Mouse (Mus musculus): ENCODE measurements around the gene Srgap3. TPM values are rescaled to one million over a fixed set of nuclear protein-coding genes. Genes with fewer than 3 reads are reported as not detected.

Gene Srgap3
- total RNA-seq, 2 experiments from 2014 or later = 0.08 to 0.42 TPM

- no peak for ATAC-seq (replicated peaks; ENCODE audit: low FRiP score, poor library complexity, severe bottlenecking)
These were observed 118.6 kb downstream of the Srgap3 start for GRCm38 (mm10) chr6:112828420-112828819.

GRCm38 (mm10) chr6:112825657-112826056, 121.4 kb downstream of the Srgap3 start:
- ATAC-seq (replicated peaks; ENCODE audit: low FRiP score, poor library complexity, severe bottlenecking) = no peak

- ATAC-seq (replicated peaks; ENCODE audit: low FRiP score, poor library complexity, severe bottlenecking) = no peak
These were observed 124.0 kb downstream of the Srgap3 start for GRCm38 (mm10) chr6:112823096-112823495.

- ATAC-seq (replicated peaks; ENCODE audit: low FRiP score, poor library complexity, severe bottlenecking) = no peak
These were observed 126.6 kb downstream of the Srgap3 start for GRCm38 (mm10) chr6:112820298-112820992.

- no peak for ATAC-seq (replicated peaks; ENCODE audit: low FRiP score, poor library complexity, severe bottlenecking)
These were observed 128.6 kb downstream of the Srgap3 start for GRCm38 (mm10) chr6:112818403-112818901.

- no peak for ATAC-seq (replicated peaks; ENCODE audit: low FRiP score, poor library complexity, severe bottlenecking)
These were observed 131.5 kb downstream of the Srgap3 start for GRCm38 (mm10) chr6:112815604-112816003.

- ATAC-seq (replicated peaks; ENCODE audit: low FRiP score, poor library complexity, severe bottlenecking) = no peak
These were observed 132.5 kb downstream of the Srgap3 start for GRCm38 (mm10) chr6:112814525-112815086.

- no peak for ATAC-seq (replicated peaks; ENCODE audit: low FRiP score, poor library complexity, severe bottlenecking)
These were observed 134.2 kb downstream of the Srgap3 start for GRCm38 (mm10) chr6:112812884-112813283.

- ATAC-seq (replicated peaks; ENCODE audit: low FRiP score, poor library complexity, severe bottlenecking) = no peak
These were observed 136.6 kb downstream of the Srgap3 start for GRCm38 (mm10) chr6:112810521-112810830.

- no peak for ATAC-seq (replicated peaks; ENCODE audit: low FRiP score, poor library complexity, severe bottlenecking)
These were observed 137.2 kb downstream of the Srgap3 start for GRCm38 (mm10) chr6:112809658-112810520.

GRCm38 (mm10) chr6:112808738-112809137, 138.3 kb downstream of the Srgap3 start:
- no peak for ATAC-seq (replicated peaks; ENCODE audit: low FRiP score, poor library complexity, severe bottlenecking)

GRCm38 (mm10) chr6:112801917-112802316, 145.1 kb downstream of the Srgap3 start:
- no peak for ATAC-seq (replicated peaks; ENCODE audit: low FRiP score, poor library complexity, severe bottlenecking)

- ATAC-seq (replicated peaks; ENCODE audit: low FRiP score, poor library complexity, severe bottlenecking) = no peak
These were observed 148.7 kb downstream of the Srgap3 start for GRCm38 (mm10) chr6:112798378-112798777.

- no peak for ATAC-seq (replicated peaks; ENCODE audit: low FRiP score, poor library complexity, severe bottlenecking)
These were observed 150.5 kb downstream of the Srgap3 start for GRCm38 (mm10) chr6:112796607-112797006.

GRCm38 (mm10) chr6:112793887-112794286, 153.2 kb downstream of the Srgap3 start:
- ATAC-seq (replicated peaks; ENCODE audit: low FRiP score, poor library complexity, severe bottlenecking) = no peak

- no peak for ATAC-seq (replicated peaks; ENCODE audit: low FRiP score, poor library complexity, severe bottlenecking)
These were observed 157.2 kb downstream of the Srgap3 start for GRCm38 (mm10) chr6:112789901-112790300.

GRCm38 (mm10) chr6:112788617-112789016, 158.4 kb downstream of the Srgap3 start:
- ATAC-seq (replicated peaks; ENCODE audit: low FRiP score, poor library complexity, severe bottlenecking) = 0 out of 2 replicates have a peak, but pooled peaks have one; percentile 30

- ATAC-seq (replicated peaks; ENCODE audit: low FRiP score, poor library complexity, severe bottlenecking) = no peak
These were observed 158.9 kb downstream of the Srgap3 start for GRCm38 (mm10) chr6:112788174-112788573.

- ATAC-seq (replicated peaks; ENCODE audit: low FRiP score, poor library complexity, severe bottlenecking) = no peak
These were observed 165.5 kb downstream of the Srgap3 start for GRCm38 (mm10) chr6:112781409-112782093.

- ATAC-seq (replicated peaks; ENCODE audit: low FRiP score, poor library complexity, severe bottlenecking) = no peak
These were observed 168.9 kb downstream of the Srgap3 start for GRCm38 (mm10) chr6:112778211-112778610.

Measured in erythroid progenitor cell, adult 5-6 weeks (primary cell).